Mouse (Mus musculus): ENCODE results near the gene Golga5. TPM values are rescaled to one million over a fixed set of nuclear protein-coding genes. Genes with fewer than 3 reads are reported as not detected.
"Not testable (repeated sequence)": the region's sequence is repeated elsewhere in the genome, so short reads cannot be mapped to it uniquely, and the experiment has no call there.

Golga5 gene
- total RNA-seq, 2 experiments from 2014 or later, result 22.5 to 25.1 TPM

GRCm38 (mm10) chr12:102443676-102444075 lies 25.3 kb upstream of the Golga5 start:
- no peak for DNase-seq (ENCODE audit: low spot score in 2 of 2)

- no peak for DNase-seq (ENCODE audit: low spot score in 2 of 2)
Measured at GRCm38 (mm10) chr12:102445436-102445835, 23.5 kb upstream of the Golga5 start.

GRCm38 (mm10) chr12:102450437-102450836 lies 18.5 kb upstream of the Golga5 start:
- no peak for DNase-seq (ENCODE audit: low spot score in 2 of 2)

- DNase-seq (ENCODE audit: low spot score in 2 of 2), result no peak
Measured at GRCm38 (mm10) chr12:102451126-102451851, 17.6 kb upstream of the Golga5 start.

- DNase-seq (ENCODE audit: low spot score in 2 of 2), result no peak
Measured at GRCm38 (mm10) chr12:102453581-102453980, 15.4 kb upstream of the Golga5 start.

- DNase-seq (ENCODE audit: low spot score in 2 of 2), result no peak
Measured at GRCm38 (mm10) chr12:102456467-102457193, 12.3 kb upstream of the Golga5 start.

GRCm38 (mm10) chr12:102460014-102460413 lies 8.9 kb upstream of the Golga5 start:
- DNase-seq (ENCODE audit: low spot score in 2 of 2), result no peak

GRCm38 (mm10) chr12:102461177-102461576 lies 7.8 kb upstream of the Golga5 start:
- DNase-seq (ENCODE audit: low spot score in 2 of 2), result no peak

- DNase-seq (ENCODE audit: low spot score in 2 of 2), result no peak
Measured at GRCm38 (mm10) chr12:102464650-102465049, 4.3 kb upstream of the Golga5 start.

- DNase-seq (ENCODE audit: low spot score in 2 of 2), result peak in 1 of 2 experiments; percentile 26
Measured at GRCm38 (mm10) chr12:102468136-102468535, 799 bp upstream of the Golga5 start.

GRCm38 (mm10) chr12:102474411-102474810 lies 5.5 kb downstream of the Golga5 start:
- no peak for DNase-seq (ENCODE audit: low spot score in 2 of 2)

- no peak for DNase-seq (ENCODE audit: low spot score in 2 of 2)
Measured at GRCm38 (mm10) chr12:102480481-102480880, 11.5 kb downstream of the Golga5 start.

GRCm38 (mm10) chr12:102484946-102485345 lies 16.0 kb downstream of the Golga5 start:
- DNase-seq (ENCODE audit: low spot score in 2 of 2), result no peak

- DNase-seq (ENCODE audit: low spot score in 2 of 2), result no peak
Measured at GRCm38 (mm10) chr12:102491911-102492310, 23.0 kb downstream of the Golga5 start.

- DNase-seq (ENCODE audit: low spot score in 2 of 2), result not testable (repeated sequence)
Measured at GRCm38 (mm10) chr12:102495754-102496153, 26.8 kb downstream of the Golga5 start.

GRCm38 (mm10) chr12:102497905-102498304 lies 29.0 kb downstream of the Golga5 start:
- DNase-seq (ENCODE audit: low spot score in 2 of 2), result no peak

GRCm38 (mm10) chr12:102498726-102499125 lies 29.8 kb downstream of the Golga5 start:
- DNase-seq (ENCODE audit: low spot score in 2 of 2), result no peak

GRCm38 (mm10) chr12:102499210-102499609 lies 30.3 kb downstream of the Golga5 start:
- DNase-seq (ENCODE audit: low spot score in 2 of 2), result no peak

- no peak for DNase-seq (ENCODE audit: low spot score in 2 of 2)
Measured at GRCm38 (mm10) chr12:102499723-102500122, 30.8 kb downstream of the Golga5 start.

GRCm38 (mm10) chr12:102501038-102501437 lies 32.1 kb downstream of the Golga5 start:
- no peak for DNase-seq (ENCODE audit: low spot score in 2 of 2)

GRCm38 (mm10) chr12:102501848-102502595 lies 33.1 kb downstream of the Golga5 start:
- no peak for DNase-seq (ENCODE audit: low spot score in 2 of 2)

All from layer of hippocampus, postnatal 10 days (tissue).